Mouse (Mus musculus): Measurements from ENCODE around the gene Meis1. TPM values are rescaled to one million over a fixed set of nuclear protein-coding genes. Genes with fewer than 3 reads are reported as not detected.

The Meis1 gene
- polyA plus RNA-seq, 1 experiment from 2014 or later = 41.4 TPM

- Histone ChIP-seq H3K9ac (replicated peaks; ENCODE audit: low read depth, low read length) (no peak overlapping the region), H3K27me3 (replicated peaks; ENCODE audit: control insufficient read depth, insufficient read depth, low read length) (no peaks in the 10 kb centered on the region), H3K4me1 (replicated peaks; ENCODE audit: control insufficient read depth, insufficient read depth, low read length) (peaks cover 2% of the 10 kb centered on the region), H3K36me3 (ENCODE audit: control insufficient read depth, insufficient read depth) (no peaks in the 10 kb centered on the region), H3K27ac (ENCODE audit: low read length) (no peak overlapping the region), H3K9me3 (ENCODE audit: control insufficient read depth, low read length) (no peaks in the 10 kb centered on the region), H3K4me2 (ENCODE audit: low read length) (no peak overlapping the region), H3K4me3 (replicated peaks; ENCODE audit: low read length) (no peak overlapping the region)
- 51% methylated on average over 14 of the region's 14 CpGs for WGBS
- no peak for ATAC-seq
These were observed 73.7 kb downstream of the Meis1 start for GRCm38 (mm10) chr11:18944972-18945625.

- 42% methylated on average over 7 of the region's 7 CpGs for WGBS
- Histone ChIP-seq H3K27me3 (replicated peaks; ENCODE audit: control insufficient read depth, insufficient read depth, low read length) (no peaks in the 10 kb centered on the region), H3K9ac (replicated peaks; ENCODE audit: low read depth, low read length) (no peak overlapping the region), H3K4me2 (ENCODE audit: low read length) (no peak overlapping the region), H3K9me3 (ENCODE audit: control insufficient read depth, low read length) (no peaks in the 10 kb centered on the region), H3K36me3 (ENCODE audit: control insufficient read depth, insufficient read depth) (no peaks in the 10 kb centered on the region), H3K27ac (ENCODE audit: low read length) (no peak overlapping the region), H3K4me3 (replicated peaks; ENCODE audit: low read length) (no peak overlapping the region), H3K4me1 (replicated peaks; ENCODE audit: control insufficient read depth, insufficient read depth, low read length) (peaks cover 2% of the 10 kb centered on the region)
- ATAC-seq = no peak
These were observed 74.6 kb downstream of the Meis1 start for GRCm38 (mm10) chr11:18944209-18944608.

GRCm38 (mm10) chr11:18942990-18943389, 75.8 kb downstream of the Meis1 start:
- no peak for ATAC-seq
- no peaks in the 10 kb centered on the region for H3K9me3 ChIP-seq (ENCODE audit: control insufficient read depth, low read length)
- peaks cover 2% of the 10 kb centered on the region for H3K4me1 ChIP-seq (replicated peaks; ENCODE audit: control insufficient read depth, insufficient read depth, low read length)
- 73% methylated on average over 2 of the region's 2 CpGs for WGBS
- no peaks in the 10 kb centered on the region for H3K36me3 ChIP-seq (ENCODE audit: control insufficient read depth, insufficient read depth)
- no peak overlapping the region for H3K4me2 ChIP-seq (ENCODE audit: low read length)
- no peak overlapping the region for H3K9ac ChIP-seq (replicated peaks; ENCODE audit: low read depth, low read length)
- no peak overlapping the region for H3K4me3 ChIP-seq (replicated peaks; ENCODE audit: low read length)
- no peaks in the 10 kb centered on the region for H3K27me3 ChIP-seq (replicated peaks; ENCODE audit: control insufficient read depth, insufficient read depth, low read length)
- no peak overlapping the region for H3K27ac ChIP-seq (ENCODE audit: low read length)

GRCm38 (mm10) chr11:18940916-18941315, 77.9 kb downstream of the Meis1 start:
- no peak overlapping the region for H3K4me3 ChIP-seq (replicated peaks; ENCODE audit: low read length)
- no peak for ATAC-seq
- H3K4me1 ChIP-seq (replicated peaks; ENCODE audit: control insufficient read depth, insufficient read depth, low read length) = peaks cover 2% of the 10 kb centered on the region
- H3K9me3 ChIP-seq (ENCODE audit: control insufficient read depth, low read length) = no peaks in the 10 kb centered on the region
- no peak overlapping the region for H3K4me2 ChIP-seq (ENCODE audit: low read length)
- H3K9ac ChIP-seq (replicated peaks; ENCODE audit: low read depth, low read length) = no peak overlapping the region
- H3K27me3 ChIP-seq (replicated peaks; ENCODE audit: control insufficient read depth, insufficient read depth, low read length) = no peaks in the 10 kb centered on the region
- no peaks in the 10 kb centered on the region for H3K36me3 ChIP-seq (ENCODE audit: control insufficient read depth, insufficient read depth)
- H3K27ac ChIP-seq (ENCODE audit: low read length) = no peak overlapping the region
- whole genome bisulfite sequencing = 17% methylated on average over 4 of the region's 4 CpGs

GRCm38 (mm10) chr11:18934921-18935320, 83.9 kb downstream of the Meis1 start:
- no peak overlapping the region for H3K4me2 ChIP-seq (ENCODE audit: low read length)
- ATAC-seq = peak; percentile 57; the same call in 1 of the 2 replicates
- 18% methylated on average over 6 of the region's 6 CpGs for WGBS
- H3K27ac ChIP-seq (ENCODE audit: low read length) = no peak overlapping the region
- no peak overlapping the region for H3K4me3 ChIP-seq (replicated peaks; ENCODE audit: low read length)
- no peak overlapping the region for H3K9ac ChIP-seq (replicated peaks; ENCODE audit: low read depth, low read length)
- peaks cover 20% of the 10 kb centered on the region for H3K4me1 ChIP-seq (replicated peaks; ENCODE audit: control insufficient read depth, insufficient read depth, low read length)
- H3K9me3 ChIP-seq (ENCODE audit: control insufficient read depth, low read length) = no peaks in the 10 kb centered on the region
- no peaks in the 10 kb centered on the region for H3K36me3 ChIP-seq (ENCODE audit: control insufficient read depth, insufficient read depth)
- no peaks in the 10 kb centered on the region for H3K27me3 ChIP-seq (replicated peaks; ENCODE audit: control insufficient read depth, insufficient read depth, low read length)

GRCm38 (mm10) chr11:18931001-18931874, 87.5 kb downstream of the Meis1 start:
- WGBS = 45% methylated on average over 15 of the region's 15 CpGs
- ATAC-seq = peak; percentile 49
- Histone ChIP-seq H3K4me1 (replicated peaks; ENCODE audit: control insufficient read depth, insufficient read depth, low read length) (peaks cover 22% of the 10 kb centered on the region), H3K9ac (replicated peaks; ENCODE audit: low read depth, low read length) (no peak overlapping the region; the same call in 1 of the 2 replicates), H3K27me3 (replicated peaks; ENCODE audit: control insufficient read depth, insufficient read depth, low read length) (no peaks in the 10 kb centered on the region), H3K4me3 (replicated peaks; ENCODE audit: low read length) (no peak overlapping the region), H3K27ac (ENCODE audit: low read length) (peak overlapping the region; percentile 56), H3K9me3 (ENCODE audit: control insufficient read depth, low read length) (no peaks in the 10 kb centered on the region), H3K4me2 (ENCODE audit: low read length) (peak overlapping the region; percentile 16), H3K36me3 (ENCODE audit: control insufficient read depth, insufficient read depth) (no peaks in the 10 kb centered on the region)

- Histone ChIP-seq H3K36me3 (ENCODE audit: control insufficient read depth, insufficient read depth) (no peaks in the 10 kb centered on the region), H3K9ac (replicated peaks; ENCODE audit: low read depth, low read length) (no peak overlapping the region; the same call in 1 of the 2 replicates), H3K27me3 (replicated peaks; ENCODE audit: control insufficient read depth, insufficient read depth, low read length) (no peaks in the 10 kb centered on the region), H3K4me2 (ENCODE audit: low read length) (peak overlapping the region; percentile 16), H3K27ac (ENCODE audit: low read length) (peak overlapping the region; percentile 3), H3K9me3 (ENCODE audit: control insufficient read depth, low read length) (no peaks in the 10 kb centered on the region), H3K4me3 (replicated peaks; ENCODE audit: low read length) (no peak overlapping the region; the same call in 1 of the 2 replicates), H3K4me1 (replicated peaks; ENCODE audit: control insufficient read depth, insufficient read depth, low read length) (peaks cover 20% of the 10 kb centered on the region)
- WGBS = 26% methylated on average over 17 of the region's 17 CpGs
- peak; percentile 59; the same call in 1 of the 2 replicates for ATAC-seq
These were observed 88.7 kb downstream of the Meis1 start for GRCm38 (mm10) chr11:18929779-18930728.

GRCm38 (mm10) chr11:18927351-18927750, 91.4 kb downstream of the Meis1 start:
- no peaks in the 10 kb centered on the region for H3K9me3 ChIP-seq (ENCODE audit: control insufficient read depth, low read length)
- peaks cover 20% of the 10 kb centered on the region for H3K4me1 ChIP-seq (replicated peaks; ENCODE audit: control insufficient read depth, insufficient read depth, low read length)
- no peak overlapping the region for H3K4me2 ChIP-seq (ENCODE audit: low read length)
- no peaks in the 10 kb centered on the region for H3K27me3 ChIP-seq (replicated peaks; ENCODE audit: control insufficient read depth, insufficient read depth, low read length)
- 6% methylated on average over 1 of the region's 1 CpGs for WGBS
- H3K27ac ChIP-seq (ENCODE audit: low read length) = no peak overlapping the region
- ATAC-seq = no peak
- no peak overlapping the region for H3K9ac ChIP-seq (replicated peaks; ENCODE audit: low read depth, low read length)
- no peaks in the 10 kb centered on the region for H3K36me3 ChIP-seq (ENCODE audit: control insufficient read depth, insufficient read depth)
- H3K4me3 ChIP-seq (replicated peaks; ENCODE audit: low read length) = no peak overlapping the region
